Mouse (Mus musculus): ENCODE measurements around the gene Dhrs9. TPM values are rescaled to one million over a fixed set of nuclear protein-coding genes. Genes with fewer than 3 reads are reported as not detected.

Gene Dhrs9
- polyA plus RNA-seq, 1 experiment from 2014 or later: not detected

- H3K27ac ChIP-seq (replicated peaks): no peak overlapping the region
- H3K36me3 ChIP-seq (replicated peaks): peaks cover 7% of the 10 kb centered on the region; the same call in 1 of the 2 replicates
- H3K9me3 ChIP-seq: no peaks in the 10 kb centered on the region
These were observed 47.9 kb downstream of the Dhrs9 start for GRCm38 (mm10) chr2:69428116-69428515.

GRCm38 (mm10) chr2:69441656-69442055 is 61.4 kb downstream of the Dhrs9 start:
- no peak overlapping the region for H3K27ac ChIP-seq (replicated peaks)
- peaks cover 2% of the 10 kb centered on the region; the same call in 1 of the 2 replicates for H3K4me1 ChIP-seq
- H3K27me3 ChIP-seq (replicated peaks; ENCODE audit: low read depth, poor library complexity, severe bottlenecking): no peaks in the 10 kb centered on the region
- H3K9me3 ChIP-seq: no peaks in the 10 kb centered on the region
- H3K36me3 ChIP-seq (replicated peaks): peaks cover 4% of the 10 kb centered on the region; the same call in 1 of the 2 replicates
- H3K4me3 ChIP-seq: no peak overlapping the region
- no peak for DNase-seq (ENCODE audit: low spot score)
- WGBS: 63% methylated on average over 3 of the region's 3 CpGs

More at GRCm38 (mm10) chr2:69428116-69428515, 47.9 kb downstream of the Dhrs9 start:
- H3K27me3 ChIP-seq (replicated peaks; ENCODE audit: low read depth, poor library complexity, severe bottlenecking): no peaks in the 10 kb centered on the region
- no peaks in the 10 kb centered on the region for H3K4me1 ChIP-seq
- WGBS: 39% methylated on average over 3 of the region's 3 CpGs
- peak; percentile 76 for DNase-seq (ENCODE audit: low spot score)
- no peak overlapping the region for H3K4me3 ChIP-seq

- no peaks in the 10 kb centered on the region for H3K27me3 ChIP-seq (replicated peaks; ENCODE audit: low read depth, poor library complexity, severe bottlenecking)
- H3K9me3 ChIP-seq: no peaks in the 10 kb centered on the region
- no peak overlapping the region for H3K27ac ChIP-seq (replicated peaks)
- no peaks in the 10 kb centered on the region for H3K36me3 ChIP-seq (replicated peaks)
- no peak for DNase-seq (ENCODE audit: low spot score)
- H3K4me1 ChIP-seq: peaks cover 2% of the 10 kb centered on the region; the same call in 1 of the 2 replicates
- H3K4me3 ChIP-seq: no peak overlapping the region
- WGBS: 83% methylated on average over 4 of the region's 4 CpGs
These were observed 65.7 kb downstream of the Dhrs9 start for GRCm38 (mm10) chr2:69445896-69446472.

- no peak overlapping the region for H3K27ac ChIP-seq (replicated peaks)
- H3K4me1 ChIP-seq: no peaks in the 10 kb centered on the region
- no peaks in the 10 kb centered on the region for H3K9me3 ChIP-seq
- no peak for DNase-seq (ENCODE audit: low spot score)
- H3K27me3 ChIP-seq (replicated peaks; ENCODE audit: low read depth, poor library complexity, severe bottlenecking): no peaks in the 10 kb centered on the region
- no peak overlapping the region for H3K4me3 ChIP-seq
- WGBS: 92% methylated on average over 4 of the region's 4 CpGs
- peaks cover 3% of the 10 kb centered on the region; the same call in 1 of the 2 replicates for H3K36me3 ChIP-seq (replicated peaks)
These were observed 68.3 kb downstream of the Dhrs9 start for GRCm38 (mm10) chr2:69448581-69448980.

GRCm38 (mm10) chr2:69451128-69451527 is 70.9 kb downstream of the Dhrs9 start:
- Histone ChIP-seq H3K27me3 (replicated peaks; ENCODE audit: low read depth, poor library complexity, severe bottlenecking) (no peaks in the 10 kb centered on the region), H3K36me3 (replicated peaks) (peaks cover 3% of the 10 kb centered on the region; the same call in 1 of the 2 replicates), H3K4me3 (no peak overlapping the region), H3K27ac (replicated peaks) (no peak overlapping the region), H3K4me1 (no peaks in the 10 kb centered on the region), H3K9me3 (no peaks in the 10 kb centered on the region)
- no peak for DNase-seq (ENCODE audit: low spot score)
- 92% methylated on average over 5 of the region's 5 CpGs for WGBS

Other genes starting within 250 kb of the Dhrs9 start
- 0.42 and 0.45 TPM in 2 replicates for gene Nostrin, start 244.6 kb upstream of the Dhrs9 start, polyA plus RNA-seq (2016; fragmentation: Nextera tagmentation; extraction: Ambion mirVana)
- 189 and 199 TPM in 2 replicates for gene Spc25, start 174.3 kb upstream of the Dhrs9 start, polyA plus RNA-seq (2016; fragmentation: Nextera tagmentation; extraction: Ambion mirVana)
- not detected in 2 replicates for gene G6pc2, start 169.4 kb upstream of the Dhrs9 start, polyA plus RNA-seq (2016; fragmentation: Nextera tagmentation; extraction: Ambion mirVana)
- gene Abcb11, start 37.8 kb upstream of the Dhrs9 start, polyA plus RNA-seq (2016; fragmentation: Nextera tagmentation; extraction: Ambion mirVana): not detected in 2 replicates
- 1.5 and 1.6 TPM in 2 replicates for gene Lrp2, start 205.6 kb downstream of the Dhrs9 start, polyA plus RNA-seq (2016; fragmentation: Nextera tagmentation; extraction: Ambion mirVana)